Mouse (Mus musculus) mature B cell (primary cell): ENCODE data around the gene Hoxd12.

Source experiments
- in situ Hi-C: fragments of 300-500 bp; cut with MboI; formaldehyde crosslinking; loops from 2 replicates; pipeline ENCODE4 v1.14.3; 2019

Gene Hoxd12

GRCm38 (mm10) chr2:74674881-74675665 lies at the start of gene Hoxd12:
Gene Hoxd12, plus strand, starts transcription at chr2:74675013.
- in situ Hi-C loops: loop anchor here (25.0 kb wide), 1 partner anchor 1113 kb away; no protein-coding TSS in a partner anchor

GRCm38 (mm10) chr2:74635412-74635811 lies 39.4 kb upstream of the Hoxd12 start:
- in situ Hi-C loops: no loop called here

DNA sequence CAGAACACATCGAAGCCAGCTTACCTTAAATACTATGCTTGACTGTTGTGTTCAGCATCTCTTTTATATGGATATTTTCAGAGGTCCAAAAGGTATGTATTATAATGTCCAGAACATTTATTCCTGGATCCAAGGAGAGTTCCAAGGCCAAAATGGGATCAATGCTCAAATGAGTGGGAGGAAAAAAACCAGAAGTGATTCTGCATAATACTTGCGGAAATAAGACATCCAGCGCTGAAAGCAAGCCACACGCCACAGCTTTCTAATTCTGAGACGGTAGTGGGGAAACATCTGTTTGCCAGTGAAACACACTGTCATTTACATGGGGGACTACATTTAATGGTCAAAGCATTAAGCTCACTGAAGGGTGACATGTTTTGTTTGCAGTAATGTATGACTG lies 32.4 kb upstream of the Hoxd12 start:
- in situ Hi-C loops: no loop called here

DNA sequence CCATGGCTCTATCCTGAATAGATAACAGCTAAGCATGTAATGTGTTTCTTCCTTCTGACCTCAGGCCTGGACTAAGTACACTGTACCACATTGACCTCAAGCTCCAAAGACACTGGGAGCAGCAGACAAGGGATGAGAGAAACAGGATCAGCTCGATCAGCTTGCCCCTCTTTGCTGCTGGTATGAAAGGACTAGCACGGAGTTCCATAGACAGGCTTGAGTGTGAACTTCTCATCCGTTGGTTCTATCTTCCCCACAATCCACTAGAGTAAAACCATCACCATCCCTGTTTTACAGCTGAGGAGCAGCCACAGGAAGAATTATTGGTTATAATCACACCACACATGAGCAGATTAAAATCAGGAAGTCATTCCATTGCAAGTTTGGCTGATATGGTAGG lies 29.2 kb upstream of the Hoxd12 start:
- in situ Hi-C loops: no loop called here

DNA sequence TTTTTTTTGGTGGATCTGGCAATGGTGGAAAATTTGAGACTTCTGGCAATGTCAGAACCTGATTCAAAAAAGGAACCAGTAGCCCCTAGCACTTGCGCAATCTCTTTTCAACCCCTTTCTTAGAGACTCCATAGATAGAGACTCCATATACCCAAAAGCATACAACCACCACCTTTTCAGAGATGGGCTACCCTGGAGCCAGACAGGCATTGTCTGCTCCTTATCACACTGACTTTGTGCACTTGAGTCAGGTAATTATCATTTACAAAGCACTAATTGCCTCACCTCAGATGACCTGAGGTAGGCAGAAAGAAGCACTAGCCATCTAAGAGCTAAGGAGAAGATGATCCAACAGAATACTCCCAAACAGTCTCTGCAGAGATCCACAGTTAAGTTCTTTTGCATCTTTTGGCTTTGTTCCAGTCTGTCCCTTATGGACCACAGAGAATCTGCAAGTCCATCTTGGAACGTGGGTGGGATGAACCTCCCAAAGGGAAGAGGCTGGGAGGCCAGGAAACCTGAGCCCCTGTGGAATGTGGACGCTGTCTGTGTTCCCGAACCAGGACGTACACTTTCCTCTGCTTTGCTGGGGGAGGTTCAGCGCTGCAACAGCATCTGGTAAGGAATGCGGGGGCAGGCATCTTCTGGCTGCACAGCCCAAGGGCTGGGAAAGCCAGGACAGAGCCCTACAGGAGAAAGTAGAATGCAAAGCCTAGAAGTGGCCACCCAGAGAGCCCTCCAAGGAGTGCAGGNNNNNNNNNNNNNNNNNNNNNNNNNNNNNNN lies 27.5 kb upstream of the Hoxd12 start:
- in situ Hi-C loops: no loop called here

GRCm38 (mm10) chr2:74652996-74653340 lies 21.8 kb upstream of the Hoxd12 start:
- in situ Hi-C loops: loop anchor here (25.0 kb wide), 1 partner anchor 1091 kb away; no protein-coding TSS in a partner anchor

DNA sequence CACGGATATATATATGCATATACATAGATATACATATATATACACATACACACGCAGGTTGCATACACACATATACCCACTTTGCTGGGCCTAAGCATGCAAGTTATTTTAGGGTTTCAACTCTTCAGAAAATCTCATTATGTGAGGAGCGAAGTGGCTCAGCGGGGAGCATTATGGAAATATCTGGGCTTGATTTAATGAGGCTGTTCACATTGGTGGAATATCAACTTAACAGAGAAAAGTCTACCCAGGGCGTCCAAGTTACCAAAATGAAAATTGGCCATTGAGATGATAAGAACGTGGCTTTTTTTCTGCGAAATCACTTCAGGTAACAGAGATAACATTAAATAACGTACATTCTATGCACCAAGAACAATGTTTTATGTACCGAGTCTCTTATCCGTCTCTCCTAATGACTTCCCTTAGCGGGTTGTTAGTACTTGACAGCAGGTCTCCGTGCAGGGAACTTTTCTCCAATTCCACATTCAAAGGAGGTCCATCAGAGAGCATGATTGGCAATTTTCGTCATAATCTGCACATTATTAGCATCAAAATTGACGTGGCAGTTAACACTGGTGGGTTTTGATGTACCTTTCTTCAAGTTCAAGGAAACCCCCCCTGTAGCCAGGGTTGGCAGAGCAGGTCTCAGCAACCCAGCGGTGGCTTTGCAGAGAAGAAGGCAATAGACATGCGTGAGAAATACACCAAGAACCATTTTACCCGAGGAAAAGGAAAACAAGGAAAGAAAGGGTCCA lies 20.9 kb upstream of the Hoxd12 start:
- in situ Hi-C loops: loop anchor here (25.0 kb wide), 1 partner anchor 1092 kb away; no protein-coding TSS in a partner anchor

GRCm38 (mm10) chr2:74654743-74655419 lies 19.9 kb upstream of the Hoxd12 start:
- in situ Hi-C loops: loop anchor here (25.0 kb wide), 1 partner anchor 1093 kb away; no protein-coding TSS in a partner anchor

DNA sequence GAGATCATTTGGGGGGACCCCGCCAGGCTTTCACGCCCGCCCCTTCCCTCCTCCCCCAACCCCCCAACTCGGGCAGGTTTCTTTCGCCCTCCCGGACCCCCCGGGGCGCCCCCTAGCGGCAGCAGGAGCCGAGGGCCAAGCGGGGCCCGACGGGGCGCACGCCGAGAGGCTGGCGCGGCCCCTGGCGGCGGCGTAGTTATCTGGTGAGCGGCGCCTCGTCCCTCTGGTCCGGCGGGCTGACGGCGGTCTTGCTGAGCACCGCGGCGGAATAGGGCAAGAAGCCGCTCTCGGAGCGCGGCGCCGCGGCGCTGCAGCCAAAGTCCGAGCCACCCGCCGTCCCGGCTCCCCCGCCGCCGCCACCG lies 19.4 kb upstream of the Hoxd12 start:
- in situ Hi-C loops: loop anchor here (25.0 kb wide), 1 partner anchor 1093 kb away; no protein-coding TSS in a partner anchor

- in situ Hi-C loops: loop anchor here (25.0 kb wide), 1 partner anchor 1094 kb away; no protein-coding TSS in a partner anchor
Measured at GRCm38 (mm10) chr2:74655821-74656631, 18.8 kb upstream of the Hoxd12 start.

GRCm38 (mm10) chr2:74656632-74657021 lies 18.2 kb upstream of the Hoxd12 start:
- in situ Hi-C loops: loop anchor here (25.0 kb wide), 1 partner anchor 1094 kb away; no protein-coding TSS in a partner anchor

- in situ Hi-C loops: loop anchor here (25.0 kb wide), 1 partner anchor 1095 kb away; no protein-coding TSS in a partner anchor
Measured at GRCm38 (mm10) chr2:74657251-74658023, 17.4 kb upstream of the Hoxd12 start.

DNA sequence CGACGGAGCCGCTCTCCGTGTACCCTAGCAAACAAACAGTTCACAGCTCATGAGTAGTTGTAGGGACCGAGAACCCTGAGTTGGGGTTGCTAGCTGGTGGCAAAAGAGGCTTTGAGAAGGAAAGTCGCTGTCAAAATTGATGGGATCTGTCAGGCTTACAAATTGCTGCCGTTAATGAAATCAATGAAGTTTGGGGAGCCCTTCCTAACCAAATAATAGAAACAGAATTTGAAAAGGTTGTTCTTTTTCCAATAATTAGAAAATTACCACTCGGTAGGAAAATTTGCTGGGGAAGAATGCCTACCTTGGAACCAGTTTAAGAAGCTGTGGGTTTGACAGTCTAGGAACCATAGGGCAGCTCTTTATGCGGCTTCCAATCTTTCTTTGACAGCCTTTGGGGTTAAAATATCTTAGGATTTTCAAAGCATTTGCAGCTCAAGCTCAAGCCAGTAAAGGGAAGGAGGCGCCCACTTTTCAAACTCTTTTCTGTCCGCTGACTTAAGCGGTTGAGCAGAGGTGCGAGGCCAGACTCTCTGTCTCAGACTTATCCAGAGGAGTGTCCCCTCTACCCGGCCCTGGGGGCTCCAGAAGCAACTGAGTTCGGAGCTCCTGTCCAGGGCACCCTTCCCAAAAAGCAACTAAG lies 16.7 kb upstream of the Hoxd12 start:
- in situ Hi-C loops: loop anchor here (25.0 kb wide), 1 partner anchor 1096 kb away; no protein-coding TSS in a partner anchor

- in situ Hi-C loops: loop anchor here (25.0 kb wide), 1 partner anchor 1097 kb away; no protein-coding TSS in a partner anchor
Measured at GRCm38 (mm10) chr2:74658667-74659371, 16.0 kb upstream of the Hoxd12 start.

DNA sequence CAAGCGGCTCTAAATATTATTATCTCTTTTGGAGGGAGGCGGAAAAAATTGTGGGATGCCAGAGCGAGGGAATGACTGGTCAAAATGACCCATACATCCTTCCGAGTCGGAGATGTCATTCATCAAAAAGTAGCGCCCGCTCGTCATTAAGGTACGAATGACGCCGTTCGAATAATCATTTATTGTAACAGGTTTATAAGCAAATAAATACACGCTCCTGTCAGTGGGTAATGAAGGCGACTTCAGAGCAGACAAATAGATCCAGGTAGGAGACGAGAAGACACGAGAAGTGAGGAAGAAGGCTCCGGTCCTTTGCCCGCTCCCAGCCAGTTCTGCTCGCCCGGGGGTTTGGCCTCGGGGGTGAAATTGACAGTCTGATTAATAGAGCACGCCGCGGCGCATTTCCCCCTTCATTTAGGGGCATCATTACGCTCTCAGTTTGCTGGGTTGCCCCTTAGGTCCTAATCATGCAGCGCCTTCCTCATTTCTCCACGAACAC lies 15.3 kb upstream of the Hoxd12 start, which contains the start of gene Evx2:
Gene Evx2, minus strand, starts transcription at position 51 of the 499 bp plus-strand sequence.
- in situ Hi-C loops: loop anchor here (25.0 kb wide), 1 partner anchor 1097 kb away; no protein-coding TSS in a partner anchor

GRCm38 (mm10) chr2:74660421-74661375 lies 14.1 kb upstream of the Hoxd12 start:
- in situ Hi-C loops: loop anchor here (25.0 kb wide), 1 partner anchor 1098 kb away; no protein-coding TSS in a partner anchor

- in situ Hi-C loops: loop anchor here (25.0 kb wide), 1 partner anchor 1099 kb away; no protein-coding TSS in a partner anchor
Measured at GRCm38 (mm10) chr2:74661685-74662084, 13.1 kb upstream of the Hoxd12 start.
